Mouse (Mus musculus): Measurements from ENCODE around the gene Prickle4.
"Not testable (repeated sequence)": the region's sequence is repeated elsewhere in the genome, so short reads cannot be mapped to it uniquely, and the experiment has no call there.

Gene Prickle4

DNA sequence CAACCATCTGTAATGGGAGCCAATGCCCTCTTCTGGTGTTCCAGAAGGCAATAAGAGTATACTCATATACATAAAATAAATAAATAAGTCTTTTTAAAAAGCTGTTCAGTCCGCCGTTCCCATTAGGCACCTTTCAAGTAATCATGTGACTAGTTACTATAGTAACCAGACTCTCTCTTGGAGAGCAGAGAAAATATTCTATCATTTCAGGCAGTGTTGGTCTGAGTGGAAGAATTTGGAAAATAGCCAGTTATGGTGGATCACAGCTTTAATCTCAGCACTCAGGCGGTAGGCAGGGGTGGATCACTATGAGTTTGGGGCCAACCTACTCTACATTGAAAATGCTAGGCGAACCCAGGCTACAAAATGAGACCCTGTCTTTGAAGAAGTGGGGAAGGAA is 25.4 kb downstream of the Prickle4 start:
- no peak for DNase-seq (ENCODE audit: low spot score)

DNA sequence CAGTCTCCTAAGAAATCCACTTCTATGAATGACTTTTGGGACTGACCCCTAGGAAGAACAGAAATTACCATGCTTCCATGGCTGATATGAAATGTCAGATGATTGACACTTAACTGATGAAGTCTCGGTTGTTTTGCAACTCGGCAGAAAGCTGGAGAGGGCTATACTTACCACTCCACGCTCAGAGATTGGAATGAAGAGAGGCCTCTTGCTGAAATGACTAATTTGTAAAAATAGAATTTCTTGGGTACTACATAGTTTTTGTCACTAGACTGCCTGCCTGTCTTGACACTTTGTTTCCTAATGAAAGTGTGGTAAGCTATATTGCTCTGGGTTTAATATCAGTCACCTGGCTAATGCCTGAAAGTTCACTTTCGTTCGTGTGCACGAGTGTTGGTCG is 30.1 kb downstream of the Prickle4 start:
- DNase-seq (ENCODE audit: low spot score), result no peak

DNA sequence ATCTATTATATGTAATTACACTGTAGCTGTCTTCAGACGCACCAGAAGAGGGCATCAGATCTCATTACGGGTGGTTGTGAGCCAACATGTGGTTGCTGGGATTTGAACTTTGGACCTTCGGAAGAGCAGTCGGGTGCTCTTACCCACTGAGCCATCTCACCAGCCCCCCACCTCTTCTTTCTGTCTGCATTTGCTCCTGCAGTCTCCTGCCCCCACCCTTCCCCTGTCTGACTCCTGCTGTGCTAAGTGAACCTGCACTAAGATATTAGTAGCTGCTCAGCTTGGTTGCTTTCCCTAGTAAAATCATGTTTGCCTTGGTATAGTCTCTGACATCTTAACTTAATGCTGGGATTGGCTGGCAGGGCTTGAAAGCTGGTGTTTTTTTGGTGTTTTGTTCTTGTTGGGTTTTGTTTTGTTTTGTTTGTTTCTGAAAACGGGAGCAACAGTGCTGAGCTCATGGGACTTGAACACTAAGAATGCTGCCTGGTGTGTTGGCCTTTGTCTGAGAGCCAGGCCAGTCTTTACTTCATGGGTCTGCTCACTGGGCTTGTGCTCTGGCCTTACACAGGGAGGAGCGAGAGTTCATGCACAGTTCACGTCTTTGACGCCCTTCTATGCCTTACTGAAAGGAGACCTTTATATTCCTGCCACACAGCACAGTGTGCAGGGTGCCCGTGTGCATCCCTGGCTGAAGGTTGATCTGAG is 31.4 kb downstream of the Prickle4 start:
- DNase-seq (ENCODE audit: low spot score), result no peak

DNA sequence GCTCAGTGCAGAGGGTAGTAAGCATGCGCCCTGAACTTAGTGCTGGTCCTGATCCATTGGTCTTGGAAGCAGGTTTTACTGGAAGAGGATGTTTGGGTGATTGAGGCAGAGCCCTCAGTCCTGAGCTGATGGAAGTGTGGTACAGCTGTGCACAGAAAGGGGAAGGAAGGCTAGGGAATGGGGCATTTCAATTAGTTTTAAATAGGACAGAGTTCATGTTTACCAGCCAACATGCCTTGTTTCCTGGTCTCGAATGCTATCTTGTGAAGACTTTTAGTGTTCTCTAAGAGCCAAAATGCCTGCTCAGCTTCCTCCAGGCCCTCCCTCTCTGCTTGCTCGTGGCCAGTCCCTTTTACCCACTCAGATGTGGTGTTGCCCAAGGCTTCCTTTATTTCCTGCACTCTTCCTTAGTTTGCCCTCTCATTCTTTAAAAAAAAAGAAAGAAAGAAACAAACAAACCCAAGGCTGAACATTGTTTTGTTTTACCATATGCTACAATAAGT is 35.7 kb downstream of the Prickle4 start:
- DNase-seq (ENCODE audit: low spot score), result no peak

GRCm38 (mm10) chr17:47657901-47658300 is 36.6 kb downstream of the Prickle4 start:
- no peak for DNase-seq (ENCODE audit: low spot score)

DNA sequence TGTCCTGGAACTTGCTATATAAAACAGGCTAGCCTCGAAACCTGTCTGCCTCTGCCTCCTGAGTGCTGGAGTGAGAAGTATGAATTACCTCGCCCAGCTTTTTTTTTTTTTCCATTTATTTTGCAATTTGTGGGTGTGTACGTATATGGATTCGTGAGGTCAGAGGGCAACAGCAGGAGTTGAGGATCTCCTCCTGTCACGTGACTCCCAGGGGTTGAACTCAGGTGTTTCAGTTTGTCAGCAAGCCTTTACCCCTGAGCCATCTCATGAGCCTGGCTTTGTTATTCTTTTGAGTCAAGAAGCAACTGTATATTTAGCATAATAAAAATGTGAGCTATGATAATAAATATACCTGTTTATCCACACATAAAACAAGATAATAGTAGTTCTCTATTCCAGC is 38.8 kb downstream of the Prickle4 start:
- no peak for DNase-seq (ENCODE audit: low spot score)

- DNase-seq (ENCODE audit: low spot score), result not testable (repeated sequence)
These were observed 40.2 kb downstream of the Prickle4 start for GRCm38 (mm10) chr17:47654346-47654745.

- no peak for DNase-seq (ENCODE audit: low spot score)
These were observed 42.6 kb downstream of the Prickle4 start for GRCm38 (mm10) chr17:47651953-47652352.

DNA sequence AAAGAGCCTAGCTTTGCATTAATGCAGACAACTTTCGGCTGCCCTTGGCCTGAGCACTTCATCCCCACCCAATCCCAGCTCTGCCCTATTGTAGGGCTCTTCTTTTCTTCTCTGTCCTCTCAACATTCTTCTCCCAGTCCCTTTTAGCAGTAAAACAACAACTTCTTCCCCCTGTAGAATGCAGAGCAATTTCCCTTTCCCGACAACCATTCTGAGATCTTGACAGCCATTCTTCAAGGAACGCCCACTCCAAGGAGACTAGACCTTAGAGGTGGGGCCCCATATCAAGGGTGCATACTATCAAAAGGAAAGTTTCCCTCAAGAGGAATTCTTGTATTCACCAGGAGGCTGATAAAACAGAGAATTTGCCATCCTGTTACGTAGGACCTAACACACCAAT is 45.6 kb downstream of the Prickle4 start:
- DNase-seq (ENCODE audit: low spot score), result no peak

- DNase-seq (ENCODE audit: low spot score), result peak; percentile 48
These were observed 47.9 kb downstream of the Prickle4 start for GRCm38 (mm10) chr17:47646683-47647082.

GRCm38 (mm10) chr17:47642992-47643391 is 51.5 kb downstream of the Prickle4 start:
- DNase-seq (ENCODE audit: low spot score), result no peak

Measured in urinary bladder, postnatal 25 days (tissue).